Mouse (Mus musculus) right cerebral cortex, postnatal 36 days (tissue): ENCODE results near the gene Cog2.
A peak's percentile ranks its signal among the peaks of the same experiment; 100 is the strongest.

Source experiments
- DNase-seq, 2 experiments: peaks; one replicate each; pipeline ENCODE4 v3.0.0; 2022; ENCODE audit warnings: low spot score in 2 of 2, mixed read lengths in 1 of 2

Cog2 gene

DNA sequence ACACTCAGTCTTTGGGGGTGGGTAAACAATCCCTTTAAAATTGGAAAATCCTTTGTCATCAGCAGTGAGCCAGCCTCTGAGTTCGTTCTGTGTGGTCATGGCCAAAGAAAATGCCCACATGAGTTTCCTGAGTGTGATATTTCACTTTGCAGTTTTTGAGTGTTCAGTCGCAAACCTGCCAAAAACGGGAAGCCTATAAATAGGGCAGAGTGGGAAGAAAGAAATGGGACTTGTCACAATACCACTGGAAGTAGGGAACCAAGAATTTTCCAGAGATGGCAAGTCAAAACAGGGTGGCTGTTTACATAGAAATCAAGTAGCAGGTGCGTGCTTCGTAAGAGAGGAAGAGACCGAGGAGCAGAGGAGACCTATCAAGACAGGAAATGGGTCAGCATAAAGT is 4.0 kb upstream of the Cog2 start:
- peak in 1 of 2 experiments; percentile 79 for DNase-seq

DNA sequence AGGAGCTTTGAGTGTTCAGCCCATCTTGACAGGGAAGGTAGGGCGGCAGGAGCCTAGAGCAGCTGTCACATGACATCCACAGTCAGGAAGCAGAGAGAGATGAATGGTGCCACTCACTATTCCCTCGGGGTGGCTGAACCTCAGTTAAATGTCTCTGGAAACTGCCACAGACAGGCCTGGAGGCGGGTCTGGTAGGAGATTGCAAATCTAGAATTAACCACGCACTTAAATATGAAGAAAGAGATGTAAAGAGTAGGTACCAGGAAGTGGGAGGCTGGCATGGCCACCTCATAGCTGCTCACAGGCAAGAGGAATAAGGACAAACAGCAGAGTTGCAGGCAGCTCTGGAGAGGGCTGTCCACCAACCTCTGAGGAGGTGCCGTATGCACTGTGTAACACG is 3.4 kb upstream of the Cog2 start:
- no peak for DNase-seq

DNA sequence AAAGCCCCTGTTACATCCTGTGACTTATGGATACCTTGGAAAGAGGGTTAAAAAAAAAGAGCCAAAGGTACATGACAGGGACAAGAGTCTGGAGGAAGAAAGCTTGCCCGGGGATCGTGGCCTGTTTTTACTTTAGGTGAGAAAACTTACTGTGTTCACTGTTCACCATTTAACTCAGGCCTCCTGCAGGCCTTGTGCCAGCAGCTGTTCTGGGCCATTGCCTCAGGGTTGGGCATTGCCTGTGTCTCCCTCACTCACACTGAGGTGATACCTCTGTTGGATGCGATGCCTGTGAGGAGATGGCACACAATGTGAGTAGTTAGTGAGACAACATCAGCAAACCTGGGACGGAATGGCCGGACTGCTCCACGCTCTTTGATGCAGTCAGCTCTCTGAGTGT is 1.4 kb downstream of the Cog2 start:
- no peak for DNase-seq

DNA sequence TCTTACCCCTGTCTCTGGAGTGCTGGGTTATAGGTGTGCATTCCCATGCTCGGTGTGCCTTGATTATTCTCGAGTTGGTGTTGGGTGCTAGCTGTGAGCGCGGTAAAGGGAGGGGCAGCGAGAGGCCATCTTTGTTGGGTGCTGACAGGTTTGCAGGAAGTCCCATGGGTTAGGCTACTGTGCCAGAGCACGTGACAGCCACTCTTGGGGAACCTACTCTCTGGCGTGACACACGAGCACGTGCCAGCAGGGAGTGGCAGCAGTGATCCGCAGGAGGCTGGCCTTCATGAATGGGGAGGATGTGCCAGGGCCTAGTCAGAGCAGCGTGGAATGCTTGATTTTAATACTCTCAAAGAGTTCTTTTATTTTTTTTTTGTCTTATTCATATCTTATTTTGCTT is 5.7 kb downstream of the Cog2 start:
- DNase-seq: no peak

DNA sequence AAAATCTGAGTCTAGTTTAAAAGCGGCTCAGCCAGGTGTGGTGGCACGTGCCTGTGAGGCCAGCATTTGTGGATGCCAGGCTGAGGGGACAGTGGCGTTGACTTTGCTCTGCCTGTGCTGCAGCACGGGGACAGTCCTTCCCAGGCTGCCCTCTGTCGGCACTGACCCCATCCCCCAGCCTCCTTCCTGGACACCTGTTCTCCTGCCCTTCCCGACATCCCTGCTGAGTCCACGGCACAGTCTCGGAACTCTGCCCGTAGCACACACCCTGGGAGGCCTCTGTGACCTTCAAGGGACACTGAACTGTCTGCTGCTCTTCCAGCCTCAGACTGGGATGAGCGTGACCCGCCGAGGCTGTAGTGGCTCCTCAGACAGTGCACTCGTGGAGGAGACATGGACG is 9.5 kb downstream of the Cog2 start:
- no peak for DNase-seq

DNA sequence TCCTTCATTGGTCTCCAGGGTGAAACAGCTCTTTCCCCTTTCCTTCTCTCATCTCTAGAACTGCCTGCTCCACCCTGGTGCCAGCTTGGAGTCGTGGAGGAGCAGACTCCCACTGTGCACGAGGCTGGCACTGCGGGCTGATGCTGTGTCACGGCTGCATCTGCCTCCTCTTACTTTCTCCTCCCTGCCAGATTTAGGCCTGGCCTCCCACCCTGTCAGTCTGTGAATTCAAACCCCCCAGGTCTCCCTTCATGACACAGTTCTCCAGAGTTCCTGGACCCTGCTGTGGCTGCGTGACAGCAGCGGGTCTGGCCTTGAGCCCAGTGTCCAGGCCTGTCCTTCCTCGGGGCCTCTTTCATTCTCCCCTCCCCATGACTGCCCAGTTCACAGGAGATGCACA is 10.0 kb downstream of the Cog2 start:
- peak in 1 of 2 experiments; percentile 56 for DNase-seq

DNA sequence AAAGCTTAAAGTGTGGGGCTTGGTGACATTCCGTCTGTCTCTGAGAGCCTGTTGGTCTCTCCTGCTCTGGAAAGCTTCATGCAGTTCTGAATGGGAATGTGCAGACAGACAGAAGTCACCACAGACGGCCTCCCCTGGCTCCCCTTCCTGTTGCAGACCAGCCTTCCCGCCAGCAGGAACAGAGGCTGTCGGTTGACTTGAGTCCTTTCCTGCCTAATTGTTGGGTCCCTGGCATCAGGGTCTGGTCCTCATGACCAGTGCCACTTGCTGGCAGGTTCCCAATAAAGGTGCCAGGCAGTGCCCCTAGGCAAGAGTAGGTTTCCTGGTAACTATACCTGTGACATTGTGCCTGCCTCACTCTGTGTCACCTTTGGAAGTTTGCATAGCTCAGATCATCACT is 10.4 kb downstream of the Cog2 start:
- no peak for DNase-seq

DNA sequence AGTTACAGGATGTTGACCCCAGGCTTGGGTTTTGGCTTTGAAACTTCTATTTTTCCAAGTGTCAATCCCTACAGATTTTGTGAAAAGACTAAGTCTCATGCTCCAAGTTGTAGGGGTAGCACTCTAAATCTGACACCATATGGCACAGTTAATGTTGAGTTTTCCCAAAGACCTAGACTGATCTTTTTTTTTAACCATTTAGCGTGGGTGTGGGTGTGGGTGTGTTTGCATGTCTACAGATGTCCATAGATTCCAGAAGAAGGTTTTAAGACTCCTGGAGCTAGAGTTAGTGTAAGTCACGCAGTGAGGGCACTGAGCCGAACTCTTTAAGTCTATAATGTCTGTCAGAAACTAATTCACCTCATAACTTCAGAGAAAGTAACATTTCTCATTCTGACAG is 12.1 kb downstream of the Cog2 start:
- DNase-seq: no peak

DNA sequence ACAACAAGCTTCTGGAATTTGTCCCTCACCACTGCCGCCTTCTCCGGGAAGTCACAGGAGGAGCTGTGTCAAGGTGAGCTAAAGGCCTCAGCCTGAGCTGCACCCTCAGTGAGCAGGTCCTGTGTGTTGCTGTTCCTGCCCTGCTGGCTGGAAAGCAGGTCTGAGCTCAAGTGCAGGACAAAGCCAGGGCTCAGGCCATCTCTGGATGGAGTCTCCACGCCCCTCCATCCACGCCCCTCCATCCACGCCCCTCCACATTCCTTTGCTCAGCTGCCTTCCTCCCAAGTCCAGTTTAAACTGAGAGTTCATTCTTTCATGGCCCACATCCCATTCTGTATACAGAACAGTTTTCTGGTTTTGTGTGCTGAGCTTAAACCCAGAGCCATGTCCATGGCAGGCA is 14.9 kb downstream of the Cog2 start:
- DNase-seq: no peak

DNA sequence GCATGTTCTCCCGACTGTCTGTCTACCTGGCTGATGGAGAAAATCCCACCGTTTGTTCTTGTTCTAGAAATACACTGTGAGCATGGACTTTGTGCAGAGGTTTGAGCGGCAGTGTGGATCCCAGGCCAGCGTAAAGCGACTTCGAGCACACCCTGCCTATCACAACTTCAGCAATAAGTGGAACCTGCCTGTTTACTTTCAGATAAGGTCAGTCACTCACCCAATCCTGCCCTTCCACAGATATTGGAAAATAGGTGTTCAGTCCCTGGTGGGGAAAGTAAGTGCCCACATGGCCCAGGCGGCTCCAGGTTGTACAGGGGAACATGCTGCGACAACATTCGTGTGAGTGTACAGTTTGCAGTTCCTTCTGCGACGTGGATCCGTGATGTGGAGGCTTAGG is 20.3 kb downstream of the Cog2 start:
- no peak for DNase-seq

DNA sequence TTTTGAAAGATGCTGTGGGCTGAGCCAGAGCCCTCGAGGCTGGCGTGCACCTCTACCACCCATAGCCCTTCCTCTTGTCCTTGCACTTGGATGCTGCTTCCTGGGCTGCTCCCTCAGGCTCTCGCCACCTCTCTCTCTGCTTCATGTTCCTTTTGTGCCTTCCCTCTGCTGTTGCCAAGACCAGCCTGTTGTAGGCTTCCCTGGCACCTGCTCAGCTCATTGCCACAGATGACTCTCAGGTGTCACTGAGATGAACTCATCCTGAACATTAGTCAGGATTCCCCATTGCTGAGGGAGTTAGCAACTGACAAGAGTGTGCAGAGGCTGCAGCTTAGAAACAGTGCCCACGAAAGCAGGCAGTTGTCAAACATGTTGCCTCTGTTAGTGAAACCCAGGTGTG is 21.4 kb downstream of the Cog2 start:
- no peak for DNase-seq

DNA sequence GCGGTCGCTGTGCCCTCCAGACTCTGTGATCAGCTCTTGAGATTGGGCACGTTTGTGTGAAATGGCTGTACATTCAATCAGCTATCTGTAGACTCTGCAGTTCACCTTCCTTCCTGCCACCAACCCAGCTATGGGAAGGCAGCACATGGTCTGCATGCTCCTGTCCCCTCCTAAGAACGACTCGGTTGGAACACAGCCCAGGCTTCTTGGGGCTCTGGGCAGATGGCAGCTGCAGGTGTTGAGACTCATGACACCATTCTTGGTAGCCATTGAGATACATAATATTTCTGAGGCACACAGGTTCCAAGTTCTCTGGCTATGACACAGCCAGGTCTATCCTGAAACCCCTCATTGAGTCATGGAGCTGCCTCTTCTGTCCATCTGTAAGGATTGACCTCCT is 22.7 kb downstream of the Cog2 start:
- DNase-seq: no peak

DNA sequence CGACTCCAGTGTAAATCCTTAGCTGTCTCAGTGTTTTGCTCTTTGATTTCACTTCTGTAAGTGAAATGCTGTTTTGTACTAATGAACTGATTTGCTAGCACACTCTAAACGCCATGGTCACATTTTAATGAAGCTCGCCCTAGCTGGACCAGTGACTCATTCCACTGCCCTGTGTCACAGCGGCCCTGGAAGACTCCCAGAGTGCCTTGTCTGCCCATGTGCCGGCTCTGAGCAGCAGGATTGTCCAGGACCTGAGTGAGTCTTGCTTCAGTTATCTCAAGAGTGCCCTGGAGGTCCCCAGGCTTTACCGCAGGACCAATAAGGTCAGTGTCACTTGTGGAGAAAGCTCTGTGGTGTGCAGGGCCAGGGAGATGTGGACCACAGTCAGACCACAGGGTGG is 25.8 kb downstream of the Cog2 start:
- no peak for DNase-seq

DNA sequence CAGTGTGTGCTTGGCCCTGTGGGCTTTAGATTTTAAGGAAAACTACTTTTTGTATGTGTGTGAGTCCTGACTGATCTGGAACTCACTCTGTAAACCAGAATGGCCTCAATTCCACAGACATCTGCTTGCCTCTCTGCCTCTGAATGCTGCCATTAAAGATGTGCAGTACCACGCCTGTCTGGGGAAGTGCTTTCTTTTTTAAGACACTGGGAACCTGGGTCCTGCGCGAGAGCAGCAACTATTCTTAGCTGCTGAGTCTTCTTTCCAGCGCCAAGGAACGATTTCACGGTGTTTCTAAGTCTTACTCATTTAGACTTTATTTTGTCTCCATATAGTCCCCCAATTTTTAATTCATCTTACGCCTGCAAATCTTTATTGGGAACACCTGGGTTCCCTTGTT is 26.2 kb downstream of the Cog2 start:
- DNase-seq: peak in 1 of 2 experiments; percentile 39

DNA sequence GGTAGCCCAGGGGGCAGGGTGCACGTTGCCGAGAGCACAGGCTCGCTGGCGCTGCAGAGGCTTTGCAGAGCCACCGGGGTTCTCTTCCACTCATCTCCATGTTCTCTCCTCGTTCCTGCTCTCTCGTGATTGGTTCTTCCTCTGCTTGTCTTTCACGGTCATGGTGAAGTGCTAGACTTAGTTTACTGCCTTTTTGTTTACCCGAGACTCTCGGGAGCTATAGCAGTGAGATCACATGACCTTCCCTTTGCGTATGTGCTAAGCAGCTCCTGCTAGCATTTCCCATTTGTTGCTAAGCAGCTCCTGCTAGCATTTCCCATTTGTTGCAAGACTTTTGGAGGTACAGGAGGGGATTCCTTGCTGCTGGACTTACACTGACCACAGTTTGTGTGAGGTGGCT is 26.7 kb downstream of the Cog2 start:
- DNase-seq: no peak

DNA sequence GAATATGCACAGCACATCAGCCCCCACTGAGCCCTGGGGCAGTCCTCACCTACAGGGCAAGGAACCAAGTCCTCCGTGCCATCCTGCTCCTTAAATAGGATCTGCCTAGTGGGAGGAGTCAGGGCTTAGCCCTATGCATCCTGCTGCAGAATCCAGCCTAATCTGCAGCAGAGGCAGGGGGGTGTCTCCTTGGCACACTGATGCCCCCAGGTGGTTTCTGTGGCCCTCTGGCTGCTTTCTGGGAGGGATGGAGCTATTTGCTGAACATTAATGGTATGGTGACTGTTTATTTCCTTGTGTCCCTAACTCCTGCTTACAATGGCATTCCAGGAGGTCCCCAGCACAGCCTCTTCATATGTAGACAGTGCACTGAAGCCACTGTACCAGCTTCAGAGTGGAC is 27.6 kb downstream of the Cog2 start:
- DNase-seq: no peak

DNA sequence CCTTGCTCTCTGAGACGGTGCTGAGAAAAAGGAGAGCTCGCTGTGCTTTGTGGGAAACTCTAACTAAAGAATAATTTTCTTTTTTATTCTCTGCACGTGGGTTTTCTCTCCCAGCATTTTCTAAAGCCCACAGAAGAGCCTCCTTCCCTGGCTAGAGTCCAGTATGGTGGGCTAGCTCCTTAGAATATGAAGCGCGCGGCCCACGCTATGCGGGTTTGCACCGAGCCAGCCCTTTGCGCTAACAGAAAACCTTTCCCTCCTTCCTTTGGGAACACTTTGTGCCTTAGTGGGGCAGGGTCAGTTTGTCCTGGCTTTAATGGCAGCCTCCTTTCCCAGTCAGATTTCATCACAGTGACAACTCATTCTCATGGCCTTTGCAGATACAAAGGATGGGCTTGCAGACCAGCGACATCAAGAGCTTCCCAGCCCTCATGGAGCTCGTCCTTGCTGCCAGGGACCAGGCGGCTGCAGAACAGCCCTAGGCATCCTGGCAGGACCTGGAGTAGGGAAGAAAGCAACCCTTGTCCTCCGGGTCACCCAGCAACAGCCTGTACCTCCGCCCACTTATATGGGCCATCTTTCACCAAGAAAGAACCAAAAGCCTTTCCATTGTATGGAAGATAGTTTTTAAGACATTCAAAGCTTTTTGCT is 30.6 kb downstream of the Cog2 start:
- DNase-seq: peak; percentile 51 to 54

DNA sequence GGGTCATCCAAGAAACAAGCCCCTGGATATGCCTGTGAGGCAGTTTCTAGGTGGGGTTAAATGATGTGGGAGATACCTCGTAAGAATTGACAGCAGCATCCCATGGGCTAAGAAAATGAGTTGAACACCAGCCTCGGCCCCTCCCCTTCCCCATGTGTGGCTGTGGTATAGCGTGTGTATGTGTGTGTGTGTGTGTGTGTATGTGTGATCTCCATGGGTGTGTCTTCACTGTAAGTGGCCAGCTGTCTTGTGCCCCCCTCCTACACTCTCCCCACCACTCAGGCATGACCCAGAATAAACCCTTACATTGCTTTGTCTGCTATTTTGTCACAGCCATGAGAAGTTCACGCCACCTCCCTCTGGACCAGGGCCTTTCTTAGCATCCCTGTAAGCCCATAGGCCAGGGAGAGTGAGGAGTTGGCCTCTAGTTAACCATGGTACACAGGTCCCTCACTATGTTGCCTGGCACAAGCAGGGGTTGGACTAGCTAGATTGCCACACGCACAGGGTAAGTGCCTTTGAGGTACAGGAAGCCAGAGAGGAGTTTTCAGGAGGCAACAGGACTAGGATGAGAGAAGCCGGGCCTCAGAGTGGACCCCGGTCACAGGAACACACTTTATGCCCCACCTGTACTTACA is 34.7 kb downstream of the Cog2 start:
- no peak for DNase-seq

DNA sequence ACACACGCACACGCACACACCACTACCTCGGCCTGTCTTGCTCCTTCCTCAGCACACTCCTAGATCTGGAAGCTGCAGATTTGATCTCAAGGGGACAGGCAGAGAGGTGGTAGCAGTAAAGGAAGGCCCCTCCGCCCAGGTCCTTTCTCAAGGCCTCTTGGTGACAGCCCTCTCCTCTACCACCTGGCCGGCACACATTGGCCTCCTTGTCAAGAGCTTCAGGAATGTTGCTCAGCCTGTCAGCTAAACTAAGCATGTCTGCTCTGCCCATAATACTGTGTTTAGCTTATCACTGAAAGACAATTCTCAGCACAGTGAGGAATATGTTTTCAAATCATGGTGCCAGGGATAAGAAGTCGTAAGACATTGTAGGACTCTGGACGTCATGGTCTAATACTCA is 35.6 kb downstream of the Cog2 start:
- no peak for DNase-seq

DNA sequence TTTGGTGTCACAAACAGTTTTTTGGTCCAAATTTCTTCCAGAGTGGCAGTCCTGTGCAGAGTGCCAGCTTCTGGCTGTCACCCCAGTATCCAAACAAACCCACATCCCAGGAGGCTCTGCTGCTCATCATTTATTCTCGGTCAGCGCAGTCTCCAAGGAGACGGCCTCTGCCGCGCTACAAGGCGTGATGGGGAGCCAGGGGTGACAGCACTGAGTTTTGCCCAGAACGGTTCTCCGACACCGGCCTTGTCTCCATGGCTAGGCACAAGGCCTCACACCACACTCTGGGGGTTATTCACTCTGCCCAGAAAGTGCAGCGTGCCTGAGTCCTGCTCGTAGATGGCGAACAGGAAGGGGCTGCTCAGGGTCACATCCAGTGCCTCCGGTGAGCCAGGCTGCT is 36.1 kb downstream of the Cog2 start:
- peak; percentile 45 to 53 for DNase-seq

DNA sequence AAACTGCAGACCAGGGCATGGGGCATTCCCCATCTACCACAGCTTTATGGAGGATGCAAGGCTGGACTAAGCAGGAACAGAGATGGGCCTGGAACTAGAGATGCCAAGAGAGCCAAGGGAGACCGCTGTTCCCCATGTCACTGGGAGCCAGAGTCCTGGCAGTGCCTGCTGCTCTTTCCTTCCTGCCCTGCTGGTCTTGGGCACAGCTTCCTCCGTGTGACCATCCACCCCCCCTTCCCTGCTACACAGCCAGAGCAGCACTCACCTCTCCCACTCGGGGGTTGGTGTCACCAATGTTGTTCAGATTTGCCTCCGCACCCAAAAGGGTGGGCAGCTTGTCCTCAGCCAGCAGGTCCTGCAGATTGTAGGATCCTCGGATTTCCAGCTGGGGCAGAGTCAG is 36.9 kb downstream of the Cog2 start:
- DNase-seq: no peak

DNA sequence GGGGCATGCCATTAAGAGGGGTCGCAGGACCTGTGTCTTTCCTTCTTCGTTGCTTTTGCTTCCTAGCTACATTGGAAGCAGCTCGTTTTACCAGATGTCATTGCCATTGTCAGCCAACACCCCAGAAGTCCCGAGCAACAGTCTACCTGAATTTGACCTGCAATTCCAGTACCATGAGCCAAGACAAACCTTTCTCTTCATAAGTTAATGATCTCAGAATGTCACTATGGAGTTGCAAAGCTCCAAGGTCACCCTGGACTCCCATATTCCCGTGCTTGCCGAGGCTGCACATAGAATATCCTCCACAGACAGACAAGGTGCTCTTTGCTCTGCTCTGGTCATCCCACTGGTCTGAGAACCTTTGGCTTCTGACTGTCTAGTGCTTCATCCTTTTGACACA is 46.6 kb downstream of the Cog2 start:
- DNase-seq: no peak

DNA sequence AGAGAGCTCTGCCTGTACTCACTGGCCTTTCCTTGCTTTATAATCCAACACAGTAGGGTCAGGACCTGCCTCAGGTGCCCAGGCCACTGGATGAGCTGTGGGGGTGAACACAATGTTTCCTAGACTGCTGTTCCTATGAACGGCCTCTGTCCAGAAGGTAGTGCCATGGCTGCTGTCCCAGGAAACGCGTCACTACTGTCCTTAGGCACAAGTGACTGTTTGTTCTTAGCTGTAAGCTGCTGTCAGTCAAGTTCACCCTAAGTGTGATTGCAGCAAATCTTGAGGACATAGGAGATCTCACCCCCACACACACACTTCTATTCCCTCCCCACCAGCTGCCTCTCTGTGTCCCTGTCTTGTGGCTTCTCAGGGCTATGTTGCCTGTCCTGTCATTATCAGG is 47.0 kb downstream of the Cog2 start:
- no peak for DNase-seq

DNA sequence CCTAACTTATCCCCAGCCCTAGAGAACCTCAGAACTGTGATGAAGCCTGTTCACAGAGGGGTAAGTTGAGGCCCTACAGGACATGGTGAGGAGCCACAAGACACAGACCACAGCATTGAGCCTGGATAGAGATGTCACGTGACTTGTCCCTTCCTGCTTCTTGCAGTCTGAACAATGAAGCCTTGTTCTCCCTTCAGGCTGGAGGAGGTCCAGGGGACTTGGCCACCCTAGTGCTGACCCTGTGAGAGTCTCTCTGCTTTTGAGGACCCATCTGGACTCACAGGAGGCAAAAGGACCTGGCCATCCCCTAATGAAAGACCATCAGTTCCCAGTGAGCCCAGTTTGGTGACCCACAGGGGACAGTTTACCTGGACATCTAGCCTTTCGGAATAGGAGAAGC is 48.5 kb downstream of the Cog2 start:
- DNase-seq: peak; percentile 49 to 52
